Mouse (Mus musculus) adrenal gland, postnatal 36 days (tissue): ENCODE results near the gene Cyb5r4. TPM values are rescaled to one million over a fixed set of nuclear protein-coding genes. Genes with fewer than 3 reads are reported as not detected.

ENCODE experiments used
- total RNA-seq, 2 experiments: library from RNA; stranded (reverse); gene quantifications; 2 replicates each; pipeline ENCODE4 v1.2.3; 2021

The Cyb5r4 gene
- total RNA-seq, 2 experiments from 2014 or later = 43.1 to 44.2 TPM

Other genes starting within 250 kb of the Cyb5r4 start
- 10 to 100 TPM; 30.2 to 60.4 TPM for gene Snap91, start 141.4 kb upstream of the Cyb5r4 start, total RNA-seq
- 1 to 10 TPM in 1 of 2 experiments, under 1 TPM in 1; 0.73 to 1.3 TPM for gene Ripply2, start 6.5 kb upstream of the Cyb5r4 start, total RNA-seq
- gene Mrap2, start 122.3 kb downstream of the Cyb5r4 start, total RNA-seq = 1 to 10 TPM; 2.2 to 2.7 TPM
- gene Cep162, start 233.5 kb downstream of the Cyb5r4 start, total RNA-seq = 1 to 10 TPM; 5.0 to 5.2 TPM